Mouse (Mus musculus) hindbrain, embryonic 11.5 days (tissue): ENCODE measurements at regions not wholly inside any gene's neighbourhood (a gene's known extent, or its start where the extent isn't known, plus 50 kb on each side); places are given as distances from the start of the nearest gene placed in this dataset.

Source experiments
- ATAC-seq: fragments of 200-750 bp; cut with Nextera tagmentation; 2 replicates; pipeline ENCODE4 v1.8.0; 2017; ENCODE audit warnings: mild to moderate bottlenecking, moderate TSS enrichment, moderate library complexity; ENCODE audit not compliant: low FRiP score
- DNase-seq: peaks from one replicate; pipeline ENCODE4 v3.0.0-alpha.2; 2015; ENCODE audit warnings: low spot score
- H3K27ac ChIP-seq: fragments of 300-500 bp; sonication (generic); 2 replicates; pipeline ENCODE4 v1.5.1; 2014; ENCODE audit warnings: mild to moderate bottlenecking, low read depth, low read length
- H3K27me3 ChIP-seq: fragments of 300-500 bp; sonication (generic); 2 replicates; pipeline ENCODE4 v1.6.1; 2014; ENCODE audit warnings: mild to moderate bottlenecking, low read length, moderate library complexity, mixed read lengths; ENCODE audit not compliant: control insufficient read depth, insufficient read depth
- H3K36me3 ChIP-seq: fragments of 300-500 bp; sonication (generic); 2 replicates; pipeline ENCODE4 v1.6.1; 2014; ENCODE audit warnings: mild to moderate bottlenecking, low read length, moderate library complexity, mixed read lengths; ENCODE audit not compliant: control insufficient read depth, insufficient read depth
- H3K4me1 ChIP-seq: fragments of 300-500 bp; sonication (generic); replicated peaks from 2 replicates; pipeline ENCODE4 v1.6.1; 2014; ENCODE audit warnings: low read length, mixed read lengths; ENCODE audit not compliant: control insufficient read depth, insufficient read depth
- H3K4me2 ChIP-seq: fragments of 300-500 bp; sonication (generic); replicated peaks from 2 replicates; pipeline ENCODE4 v1.6.1; 2014; ENCODE audit warnings: mild to moderate bottlenecking, low read depth, low read length
- H3K4me3 ChIP-seq: fragments of 300-500 bp; sonication (generic); 2 replicates; pipeline ENCODE4 v1.5.1; 2014; ENCODE audit warnings: low read depth, low read length
- H3K9ac ChIP-seq: fragments of 300-500 bp; sonication (generic); 2 replicates; pipeline ENCODE4 v1.6.1; 2014; ENCODE audit warnings: low read depth, low read length
- H3K9me3 ChIP-seq: fragments of 300-500 bp; sonication (generic); 2 replicates; pipeline ENCODE4 v1.6.1; 2016; ENCODE audit warnings: low read length; ENCODE audit not compliant: control insufficient read depth
- WGBS: fragments of 180-500 bp; shearing (Covaris S2); extraction: QIAGEN DNeasy Blood & Tissue Kit; methylation state at CpG from one replicate; pipeline ENCODE4 v1.1.7; 2014; 5-methylcytosine and 5-hydroxymethylcytosine counted together

DNA sequence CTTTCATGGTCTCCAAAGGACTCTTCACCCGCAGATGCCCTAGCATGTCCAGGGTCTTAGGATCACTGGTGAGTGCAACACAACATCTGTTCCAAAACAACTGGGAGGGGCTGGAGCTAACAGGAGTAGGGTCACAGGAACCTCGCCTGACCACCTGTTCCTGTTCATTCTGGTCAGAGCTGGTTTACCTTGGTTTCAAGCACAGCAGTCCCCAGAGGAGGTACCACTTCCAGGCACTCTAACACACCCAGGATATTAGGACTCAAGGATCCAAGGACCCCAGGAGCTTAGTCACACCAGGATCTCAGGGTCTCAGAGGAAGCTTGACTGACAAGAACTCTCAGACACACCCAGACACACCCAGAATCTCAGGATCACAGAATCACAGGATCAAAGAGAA, 94.9 kb upstream of the Plscr5 start:
- Histone ChIP-seq H3K9ac (no peak overlapping the region), H3K27me3 (no peaks in the 10 kb centered on the region), H3K4me2 (no peak overlapping the region), H3K9me3 (no peaks in the 10 kb centered on the region), H3K4me3 (no peak overlapping the region), H3K27ac (no peak overlapping the region), H3K4me1 (no peaks in the 10 kb centered on the region), H3K36me3 (no peaks in the 10 kb centered on the region)
- DNase-seq (no peak), ATAC-seq (no peak)
- whole genome bisulfite sequencing, result 95% methylated on average over 2 of the region's 2 CpGs

- H3K27me3 ChIP-seq, result no peaks in the 10 kb centered on the region
- no peak overlapping the region for H3K4me3 ChIP-seq
- 89% methylated on average over 3 of the region's 3 CpGs for WGBS
- no peak overlapping the region for H3K27ac ChIP-seq
- no peak for ATAC-seq
- H3K36me3 ChIP-seq, result no peaks in the 10 kb centered on the region
- no peak for DNase-seq
- H3K9me3 ChIP-seq, result no peaks in the 10 kb centered on the region
- H3K4me2 ChIP-seq, result no peak overlapping the region
- no peak overlapping the region for H3K9ac ChIP-seq
- H3K4me1 ChIP-seq, result no peaks in the 10 kb centered on the region
Measured at GRCm38 (mm10) chr9:92129504-92129903, 63.2 kb upstream of the Plscr5 start.

- Histone ChIP-seq H3K4me2 (no peak overlapping the region), H3K9me3 (no peaks in the 10 kb centered on the region), H3K36me3 (no peaks in the 10 kb centered on the region), H3K27me3 (no peaks in the 10 kb centered on the region), H3K9ac (no peak overlapping the region), H3K4me3 (no peak overlapping the region), H3K4me1 (no peaks in the 10 kb centered on the region), H3K27ac (no peak overlapping the region)
- WGBS, result 64% methylated on average over 1 of the region's 1 CpGs
- DNase-seq, result no peak
- ATAC-seq, result no peak
Measured at GRCm38 (mm10) chr9:92130445-92130844, 62.3 kb upstream of the Plscr5 start.

DNA sequence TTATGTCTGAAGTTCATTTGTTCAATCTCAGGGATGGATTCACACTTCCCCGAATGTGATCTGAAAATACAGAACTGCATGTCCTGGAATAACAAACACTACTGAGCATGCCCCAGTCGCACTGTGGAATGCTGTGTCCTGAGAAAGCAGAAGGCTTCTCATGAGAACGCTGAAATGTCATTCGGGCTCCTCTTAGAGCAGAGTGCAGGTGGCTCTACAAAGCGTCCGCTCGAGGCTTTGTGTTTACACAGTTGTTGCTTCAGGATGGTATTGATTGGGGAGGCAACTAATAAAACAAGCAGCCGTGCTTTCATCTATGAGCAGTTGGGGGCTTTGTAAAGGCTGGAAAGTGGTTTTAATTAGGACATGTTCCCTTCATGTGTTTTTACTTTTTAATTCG, 60.3 kb upstream of the Plscr5 start:
- no peaks in the 10 kb centered on the region for H3K4me1 ChIP-seq
- 44% methylated on average over 9 of the region's 9 CpGs for WGBS
- no peak overlapping the region for H3K27ac ChIP-seq
- DNase-seq, result no peak
- ATAC-seq, result peak; percentile 27; the same call in 1 of the 2 replicates
- no peak overlapping the region for H3K4me3 ChIP-seq
- H3K27me3 ChIP-seq, result no peaks in the 10 kb centered on the region
- no peak overlapping the region for H3K4me2 ChIP-seq
- no peaks in the 10 kb centered on the region for H3K36me3 ChIP-seq
- no peaks in the 10 kb centered on the region for H3K9me3 ChIP-seq
- H3K9ac ChIP-seq, result no peak overlapping the region

- H3K4me1 ChIP-seq, result no peaks in the 10 kb centered on the region
- 88% methylated on average over 4 of the region's 4 CpGs for WGBS
- H3K27me3 ChIP-seq, result no peaks in the 10 kb centered on the region
- H3K36me3 ChIP-seq, result no peaks in the 10 kb centered on the region
- no peak overlapping the region for H3K4me2 ChIP-seq
- no peak overlapping the region for H3K4me3 ChIP-seq
- no peaks in the 10 kb centered on the region for H3K9me3 ChIP-seq
- DNase-seq (no peak), ATAC-seq (no peak)
- H3K9ac ChIP-seq, result no peak overlapping the region
- no peak overlapping the region for H3K27ac ChIP-seq
Measured at GRCm38 (mm10) chr9:92141924-92142323, 50.8 kb upstream of the Plscr5 start.
